13 mouse cellular contexts compared by ENCODE assay signal in the genomic region with DNA sequence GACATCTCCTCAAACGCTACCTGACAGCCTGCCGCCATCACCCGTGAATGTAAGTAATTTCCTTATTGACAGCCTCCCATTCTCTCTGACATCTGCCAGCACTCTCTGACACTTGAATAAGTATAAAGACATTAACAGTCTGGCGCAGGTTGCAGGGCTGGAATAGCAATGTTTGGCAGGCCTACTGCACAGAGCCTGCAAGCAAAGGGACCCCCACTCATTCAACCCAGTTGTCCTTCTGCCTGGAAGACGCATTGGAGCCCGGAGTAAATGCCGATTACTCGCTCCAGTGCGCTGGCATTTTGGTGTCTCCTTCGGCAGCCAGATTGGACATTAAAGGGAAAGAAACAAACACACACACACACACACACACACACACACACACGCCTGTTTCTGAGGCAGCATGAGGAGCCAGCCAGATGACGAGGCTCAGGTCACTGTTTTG.
DNase-seq lines count a peak whose midpoint lies in the region; ATAC-seq and TF ChIP-seq lines count a peak whose summit lies in the region.
"Had no signal": no experiment of that assay in that cellular context is flagged by ENCODE, and none has a peak within 500 bp of the region (broad histone marks: within the 10 kb centered on the region; RNA-seq: fewer than 3 reads in every experiment).

No protein-coding gene starts in this region.

- H3K4me2 ChIP-seq in forebrain, embryonic 12.5 days = peak overlapping the region; percentile 35; the same call in 1 of the 2 replicates
- H3K4me2 ChIP-seq in midbrain, embryonic 11.5 days = no peak overlapping the region
- H3K4me2 ChIP-seq in liver, embryonic 12.5 days = no peak overlapping the region
- H3K4me2 ChIP-seq: embryonic facial prominence, embryonic 13.5 days; heart, embryonic 11.5 days; liver, embryonic 15.5 days had no signal

- H3K4me1 ChIP-seq in forebrain, embryonic 12.5 days = peaks cover 22% of the 10 kb centered on the region
- peaks cover 7% of the 10 kb centered on the region for H3K4me1 ChIP-seq in midbrain, embryonic 11.5 days (ENCODE audit: control insufficient read depth, insufficient read depth, low read length)
- H3K4me1 ChIP-seq in liver, embryonic 12.5 days = 0 out of 2 replicates have a peak, but pooled peaks cover 4% of the 10 kb centered on the region
- H3K4me1 ChIP-seq: embryonic facial prominence, embryonic 13.5 days; liver, embryonic 15.5 days had no signal

- peak in 1 of 2 experiments; percentile 16 for DNase-seq in layer of hippocampus, adult 2 months (ENCODE audit: low spot score in 2 of 2)
- DNase-seq in layer of hippocampus, adult 9-11 months = no peak
- peak; percentile 26 to 53 for DNase-seq in cerebellum, postnatal 25 days
- peak; percentile 85 for DNase-seq in midbrain, embryonic 11.5 days (ENCODE audit: low spot score, missing footprints)
- no peak for DNase-seq in adipocyte (ENCODE audit: low spot score)
- DNase-seq in adrenal gland, adult 8-10 months = no peak
- DNase-seq: kidney, postnatal 14 days had no signal

- no peak overlapping the region for H3K9ac ChIP-seq in forebrain, embryonic 12.5 days
- no peak overlapping the region for H3K9ac ChIP-seq in midbrain, embryonic 11.5 days (ENCODE audit: low read length)
- H3K9ac ChIP-seq in liver, embryonic 12.5 days = no peak overlapping the region
- H3K9ac ChIP-seq: embryonic facial prominence, embryonic 13.5 days; liver, embryonic 15.5 days had no signal

- H3K4me3 ChIP-seq in layer of hippocampus, adult 2 months = peak overlapping the region; percentile 32; the same call in 1 of the 2 replicates
- no peak overlapping the region for H3K4me3 ChIP-seq in forebrain, embryonic 12.5 days (replicated peaks)
- no peak overlapping the region for H3K4me3 ChIP-seq in midbrain, embryonic 11.5 days (ENCODE audit: low read depth, low read length)
- H3K4me3 ChIP-seq in liver, embryonic 12.5 days = no peak overlapping the region
- H3K4me3 ChIP-seq: embryonic facial prominence, embryonic 13.5 days; liver, embryonic 15.5 days; myocyte had no signal

- H3K36me3 ChIP-seq in forebrain, embryonic 12.5 days (replicated peaks) = no peaks in the 10 kb centered on the region
- no peaks in the 10 kb centered on the region for H3K36me3 ChIP-seq in midbrain, embryonic 11.5 days (ENCODE audit: control insufficient read depth, insufficient read depth, low read length)
- H3K36me3 ChIP-seq in liver, embryonic 12.5 days = no peaks in the 10 kb centered on the region
- H3K36me3 ChIP-seq: embryonic facial prominence, embryonic 13.5 days; liver, embryonic 15.5 days had no signal

- ATAC-seq in forebrain, embryonic 12.5 days (ENCODE audit: low FRiP score) = peak; percentile 93
- ATAC-seq in midbrain, embryonic 11.5 days (ENCODE audit: low FRiP score) = peak; percentile 88
- no peak for ATAC-seq in liver, embryonic 12.5 days

- no peak overlapping the region for H3K27ac ChIP-seq in layer of hippocampus, adult 2 months
- H3K27ac ChIP-seq in forebrain, embryonic 12.5 days = peak overlapping the region; percentile 77
- peak overlapping the region; percentile 16; the same call in 1 of the 2 replicates for H3K27ac ChIP-seq in midbrain, embryonic 11.5 days (ENCODE audit: low read depth, low read length)
- no peak overlapping the region for H3K27ac ChIP-seq in liver, embryonic 12.5 days
- H3K27ac ChIP-seq: embryonic facial prominence, embryonic 13.5 days; liver, embryonic 15.5 days had no signal

- TF ChIP-seq CTCF in layer of hippocampus, adult 2 months (conservative IDR thresholded peaks at IDR 0.05) = no peak

- WGBS in forebrain, embryonic 12.5 days = 22% methylated on average over 12 of the region's 12 CpGs
- WGBS in midbrain, embryonic 11.5 days = 45% methylated on average over 12 of the region's 12 CpGs
- WGBS in liver, embryonic 12.5 days (ENCODE audit: insufficient replicate concordance) = 72% methylated on average over 12 of the region's 12 CpGs

- H3K27me3 ChIP-seq in forebrain, embryonic 12.5 days = peaks cover 3% of the 10 kb centered on the region; the same call in 1 of the 2 replicates
- H3K27me3 ChIP-seq in midbrain, embryonic 11.5 days (ENCODE audit: control insufficient read depth, insufficient read depth, low read length) = no peaks in the 10 kb centered on the region
- peaks cover 4% of the 10 kb centered on the region; the same call in 1 of the 2 replicates for H3K27me3 ChIP-seq in liver, embryonic 12.5 days (replicated peaks)
- H3K27me3 ChIP-seq: embryonic facial prominence, embryonic 13.5 days; liver, embryonic 15.5 days had no signal

- H3K9me3 ChIP-seq in forebrain, embryonic 12.5 days = no peaks in the 10 kb centered on the region
- H3K9me3 ChIP-seq in midbrain, embryonic 11.5 days (ENCODE audit: control insufficient read depth, low read length) = no peaks in the 10 kb centered on the region
- H3K9me3 ChIP-seq in liver, embryonic 12.5 days (replicated peaks) = no peaks in the 10 kb centered on the region
- H3K9me3 ChIP-seq: embryonic facial prominence, embryonic 13.5 days; liver, embryonic 15.5 days had no signal

Comparison
In these comparisons a context has a peak if more than half of its experiments do, and no peak if none do; other contexts are left out.
1. DNase-seq: peak in cerebellum, postnatal 25 days (2 of 2) and midbrain, embryonic 11.5 days (single experiment); none in layer of hippocampus, adult 9-11 months (single experiment), adipocyte (single experiment) and adrenal gland, adult 8-10 months (single experiment).
2. H3K27ac ChIP-seq: peak in forebrain, embryonic 12.5 days (single experiment) and midbrain, embryonic 11.5 days (single experiment); none in layer of hippocampus, adult 2 months (single experiment) and liver, embryonic 12.5 days (single experiment).